Mouse (Mus musculus): ENCODE measurements around the gene Terf2. TPM values are rescaled to one million over a fixed set of nuclear protein-coding genes. Genes with fewer than 3 reads are reported as not detected.

Gene Terf2
- polyA plus RNA-seq (2014; fragmentation: Nextera tagmentation; extraction: Ambion mirVana) = 16.1 and 18.8 TPM in 2 replicates

GRCm38 (mm10) chr8:107096366-107097036, at the start of gene Terf2:
Gene Terf2 (minus strand): TSS chr8:107096547.
- WGBS = 5% methylated on average over 31 of the region's 39 CpGs
- Histone ChIP-seq H3K27ac (ENCODE audit: low read depth, low read length) (peak within 1 kb of the TSS; percentile 81), H3K4me1 (replicated peaks; ENCODE audit: control insufficient read depth, insufficient read depth, low read length) (no peaks in the 10 kb centered on the region), H3K9ac (ENCODE audit: low read depth, low read length) (peak within 1 kb of the TSS; percentile 91), H3K36me3 (ENCODE audit: control insufficient read depth, insufficient read depth, low read length) (no peaks in the 10 kb centered on the region), H3K27me3 (ENCODE audit: control insufficient read depth, insufficient read depth, low read length) (no peaks in the 10 kb centered on the region), H3K4me2 (replicated peaks; ENCODE audit: low read depth, low read length) (peak within 1 kb of the TSS; percentile 61), H3K4me3 (ENCODE audit: low read depth, low read length) (peak within 1 kb of the TSS; percentile 89), H3K9me3 (ENCODE audit: control insufficient read depth, low read length) (no peaks in the 10 kb centered on the region)
- ATAC-seq (ENCODE audit: low FRiP score) (peak; percentile 96), DNase-seq (ENCODE audit: low spot score) (peak; percentile 98)

- no peaks in the 10 kb centered on the region for H3K27me3 ChIP-seq (ENCODE audit: control insufficient read depth, insufficient read depth, low read length)
- no peak overlapping the region for H3K27ac ChIP-seq (ENCODE audit: low read depth, low read length)
- H3K4me3 ChIP-seq (ENCODE audit: low read depth, low read length) = no peak overlapping the region
- H3K36me3 ChIP-seq (ENCODE audit: control insufficient read depth, insufficient read depth, low read length) = no peaks in the 10 kb centered on the region
- no peaks in the 10 kb centered on the region for H3K9me3 ChIP-seq (ENCODE audit: control insufficient read depth, low read length)
- ATAC-seq (ENCODE audit: low FRiP score) (no peak), DNase-seq (ENCODE audit: low spot score) (no peak)
- H3K9ac ChIP-seq (ENCODE audit: low read depth, low read length) = no peak overlapping the region
- no peaks in the 10 kb centered on the region for H3K4me1 ChIP-seq (replicated peaks; ENCODE audit: control insufficient read depth, insufficient read depth, low read length)
- WGBS = 51% methylated on average over 4 of the region's 4 CpGs
- no peak overlapping the region for H3K4me2 ChIP-seq (replicated peaks; ENCODE audit: low read depth, low read length)
Observed at GRCm38 (mm10) chr8:107143501-107143900, 47.2 kb upstream of the Terf2 start.

GRCm38 (mm10) chr8:107142539-107142938, 46.2 kb upstream of the Terf2 start:
- no peak overlapping the region for H3K4me3 ChIP-seq (ENCODE audit: low read depth, low read length)
- ATAC-seq (ENCODE audit: low FRiP score) (no peak), DNase-seq (ENCODE audit: low spot score) (no peak)
- no peaks in the 10 kb centered on the region for H3K27me3 ChIP-seq (ENCODE audit: control insufficient read depth, insufficient read depth, low read length)
- no peaks in the 10 kb centered on the region for H3K36me3 ChIP-seq (ENCODE audit: control insufficient read depth, insufficient read depth, low read length)
- no peaks in the 10 kb centered on the region for H3K9me3 ChIP-seq (ENCODE audit: control insufficient read depth, low read length)
- WGBS = 93% methylated on average over 4 of the region's 4 CpGs
- no peak overlapping the region for H3K9ac ChIP-seq (ENCODE audit: low read depth, low read length)
- H3K27ac ChIP-seq (ENCODE audit: low read depth, low read length) = no peak overlapping the region
- no peak overlapping the region for H3K4me2 ChIP-seq (replicated peaks; ENCODE audit: low read depth, low read length)
- H3K4me1 ChIP-seq (replicated peaks; ENCODE audit: control insufficient read depth, insufficient read depth, low read length) = no peaks in the 10 kb centered on the region

- 47% methylated on average over 13 of the region's 13 CpGs for WGBS
- no peak for ATAC-seq (ENCODE audit: low FRiP score)
- no peak overlapping the region for H3K27ac ChIP-seq (ENCODE audit: low read depth, low read length)
- H3K36me3 ChIP-seq (ENCODE audit: control insufficient read depth, insufficient read depth, low read length) = no peaks in the 10 kb centered on the region
- no peaks in the 10 kb centered on the region for H3K9me3 ChIP-seq (ENCODE audit: control insufficient read depth, low read length)
- H3K9ac ChIP-seq (ENCODE audit: low read depth, low read length) = no peak overlapping the region
- H3K4me1 ChIP-seq (replicated peaks; ENCODE audit: control insufficient read depth, insufficient read depth, low read length) = no peaks in the 10 kb centered on the region
- no peak overlapping the region for H3K4me3 ChIP-seq (ENCODE audit: low read depth, low read length)
- DNase-seq (ENCODE audit: low spot score) = no peak
- no peaks in the 10 kb centered on the region for H3K27me3 ChIP-seq (ENCODE audit: control insufficient read depth, insufficient read depth, low read length)
- H3K4me2 ChIP-seq (replicated peaks; ENCODE audit: low read depth, low read length) = no peak overlapping the region
Observed at GRCm38 (mm10) chr8:107139704-107140470, 43.5 kb upstream of the Terf2 start.

- H3K4me2 ChIP-seq (replicated peaks; ENCODE audit: low read depth, low read length) = no peak overlapping the region
- no peak overlapping the region for H3K27ac ChIP-seq (ENCODE audit: low read depth, low read length)
- H3K9me3 ChIP-seq (ENCODE audit: control insufficient read depth, low read length) = no peaks in the 10 kb centered on the region
- WGBS = 92% methylated on average over 5 of the region's 5 CpGs
- no peaks in the 10 kb centered on the region for H3K4me1 ChIP-seq (replicated peaks; ENCODE audit: control insufficient read depth, insufficient read depth, low read length)
- ATAC-seq (ENCODE audit: low FRiP score) (no peak), DNase-seq (ENCODE audit: low spot score) (no peak)
- no peak overlapping the region for H3K4me3 ChIP-seq (ENCODE audit: low read depth, low read length)
- H3K9ac ChIP-seq (ENCODE audit: low read depth, low read length) = no peak overlapping the region
- H3K27me3 ChIP-seq (ENCODE audit: control insufficient read depth, insufficient read depth, low read length) = no peaks in the 10 kb centered on the region
- no peaks in the 10 kb centered on the region for H3K36me3 ChIP-seq (ENCODE audit: control insufficient read depth, insufficient read depth, low read length)
Observed at GRCm38 (mm10) chr8:107138338-107138737, 42.0 kb upstream of the Terf2 start.

GRCm38 (mm10) chr8:107137591-107137990, 41.2 kb upstream of the Terf2 start:
- no peak for ATAC-seq (ENCODE audit: low FRiP score)
- H3K27ac ChIP-seq (ENCODE audit: low read depth, low read length) = no peak overlapping the region
- no peak overlapping the region for H3K4me2 ChIP-seq (replicated peaks; ENCODE audit: low read depth, low read length)
- no peaks in the 10 kb centered on the region for H3K9me3 ChIP-seq (ENCODE audit: control insufficient read depth, low read length)
- 82% methylated on average over 6 of the region's 6 CpGs for WGBS
- H3K4me3 ChIP-seq (ENCODE audit: low read depth, low read length) = no peak overlapping the region
- H3K4me1 ChIP-seq (replicated peaks; ENCODE audit: control insufficient read depth, insufficient read depth, low read length) = no peaks in the 10 kb centered on the region
- H3K9ac ChIP-seq (ENCODE audit: low read depth, low read length) = no peak overlapping the region
- DNase-seq (ENCODE audit: low spot score) = no peak
- no peaks in the 10 kb centered on the region for H3K36me3 ChIP-seq (ENCODE audit: control insufficient read depth, insufficient read depth, low read length)
- H3K27me3 ChIP-seq (ENCODE audit: control insufficient read depth, insufficient read depth, low read length) = no peaks in the 10 kb centered on the region

- no peak overlapping the region for H3K4me3 ChIP-seq (ENCODE audit: low read depth, low read length)
- 26% methylated on average over 8 of the region's 8 CpGs for WGBS
- no peak overlapping the region for H3K4me2 ChIP-seq (replicated peaks; ENCODE audit: low read depth, low read length)
- H3K36me3 ChIP-seq (ENCODE audit: control insufficient read depth, insufficient read depth, low read length) = no peaks in the 10 kb centered on the region
- ATAC-seq (ENCODE audit: low FRiP score) (no peak), DNase-seq (ENCODE audit: low spot score) (no peak)
- no peaks in the 10 kb centered on the region for H3K27me3 ChIP-seq (ENCODE audit: control insufficient read depth, insufficient read depth, low read length)
- H3K9ac ChIP-seq (ENCODE audit: low read depth, low read length) = no peak overlapping the region
- no peak overlapping the region for H3K27ac ChIP-seq (ENCODE audit: low read depth, low read length)
- H3K9me3 ChIP-seq (ENCODE audit: control insufficient read depth, low read length) = no peaks in the 10 kb centered on the region
- H3K4me1 ChIP-seq (replicated peaks; ENCODE audit: control insufficient read depth, insufficient read depth, low read length) = no peaks in the 10 kb centered on the region
Observed at GRCm38 (mm10) chr8:107136003-107136612, 39.8 kb upstream of the Terf2 start.

GRCm38 (mm10) chr8:107133881-107134280, 37.5 kb upstream of the Terf2 start:
- Histone ChIP-seq H3K4me1 (replicated peaks; ENCODE audit: control insufficient read depth, insufficient read depth, low read length) (no peaks in the 10 kb centered on the region), H3K9me3 (ENCODE audit: control insufficient read depth, low read length) (no peaks in the 10 kb centered on the region), H3K27ac (ENCODE audit: low read depth, low read length) (no peak overlapping the region), H3K27me3 (ENCODE audit: control insufficient read depth, insufficient read depth, low read length) (no peaks in the 10 kb centered on the region), H3K36me3 (ENCODE audit: control insufficient read depth, insufficient read depth, low read length) (no peaks in the 10 kb centered on the region), H3K4me3 (ENCODE audit: low read depth, low read length) (no peak overlapping the region), H3K4me2 (replicated peaks; ENCODE audit: low read depth, low read length) (no peak overlapping the region), H3K9ac (ENCODE audit: low read depth, low read length) (no peak overlapping the region)
- ATAC-seq (ENCODE audit: low FRiP score) (no peak), DNase-seq (ENCODE audit: low spot score) (no peak)
- whole genome bisulfite sequencing = 58% methylated on average over 6 of the region's 6 CpGs
